Mouse (Mus musculus) small intestine, adult 2 months (tissue): ENCODE results near the gene Ext2.

Experiments
- CTCF ChIP-seq: fragments of 200-500 bp; IDR thresholded peaks from 2 replicates; pipeline ENCODE4 v1.5.1; 2012; ENCODE audit warnings: low read depth, mild to moderate bottlenecking, control low read depth, inconsistent platforms, low read length, moderate library complexity, mixed read lengths; ENCODE audit not compliant: insufficient replicate concordance, insufficient read length; ENCODE audit errors: extremely low read depth
- POLR2A ChIP-seq: fragments of 200-500 bp; IDR thresholded peaks from 2 replicates; pipeline ENCODE4 v1.6.1; 2012; ENCODE audit warnings: low read depth, mild to moderate bottlenecking, control low read depth, inconsistent platforms, low read length, moderate library complexity

DNA sequence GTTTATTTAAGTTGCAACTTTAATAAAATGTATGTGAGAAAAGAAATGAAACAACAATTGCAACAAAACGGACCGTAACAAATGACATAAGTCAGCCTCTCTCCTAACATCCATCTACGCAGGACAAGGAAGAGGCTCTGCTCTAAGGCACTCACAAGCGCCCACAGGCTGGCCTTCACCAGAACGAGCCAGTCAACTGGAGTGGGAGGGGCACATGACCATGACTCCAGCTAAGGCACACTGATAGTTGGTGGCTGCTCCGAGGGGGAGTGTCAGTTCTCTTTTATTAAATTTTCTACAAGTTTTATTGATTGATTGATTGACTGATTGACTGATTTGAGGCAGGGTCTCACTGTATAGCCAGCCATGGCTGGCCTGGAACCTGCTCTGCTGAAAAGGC lies 52.5 kb downstream of the Ext2 start:
- TF ChIP-seq CTCF (no peak), POLR2A (no peak)
